Mouse (Mus musculus) embryonic facial prominence, embryonic 12.5 days (tissue): Measurements from ENCODE around the gene Pomc. TPM values are rescaled to one million over a fixed set of nuclear protein-coding genes. Genes with fewer than 3 reads are reported as not detected.
"Not testable (repeated sequence)": the region's sequence is repeated elsewhere in the genome, so short reads cannot be mapped to it uniquely, and the experiment has no call there.

Experiments
- ATAC-seq: fragments of 200-750 bp; cut with Nextera tagmentation; 2 replicates; pipeline ENCODE4 v1.8.0; 2017; ENCODE audit not compliant: insufficient number of reproducible peaks, insufficient read depth, low FRiP score, low TSS enrichment
- H3K27ac ChIP-seq: fragments of 300-500 bp; sonication (generic); 2 replicates; pipeline ENCODE4 v1.5.1; 2016; ENCODE audit warnings: mild to moderate bottlenecking
- H3K27me3 ChIP-seq: fragments of 300-500 bp; sonication (generic); 2 replicates; pipeline ENCODE4 v1.6.1; 2016; ENCODE audit warnings: mild to moderate bottlenecking, moderate library complexity
- H3K36me3 ChIP-seq: fragments of 300-500 bp; sonication (generic); 2 replicates; pipeline ENCODE4 v1.6.1; 2016; ENCODE audit warnings: mild to moderate bottlenecking
- H3K4me1 ChIP-seq: fragments of 300-500 bp; sonication (generic); 2 replicates; pipeline ENCODE4 v1.6.1; 2016
- H3K4me2 ChIP-seq: fragments of 300-500 bp; sonication (generic); replicated peaks from 2 replicates; pipeline ENCODE4 v1.6.1; 2016; ENCODE audit warnings: mild to moderate bottlenecking, moderate library complexity
- H3K4me3 ChIP-seq: fragments of 300-500 bp; sonication (generic); 2 replicates; pipeline ENCODE4 v1.5.1; 2016; ENCODE audit warnings: mild to moderate bottlenecking
- H3K9ac ChIP-seq: fragments of 300-500 bp; sonication (generic); 2 replicates; pipeline ENCODE4 v1.6.1; 2016; ENCODE audit warnings: mild to moderate bottlenecking, moderate library complexity
- H3K9me3 ChIP-seq: fragments of 300-500 bp; sonication (generic); 2 replicates; pipeline ENCODE4 v1.6.1; 2016; ENCODE audit warnings: mild to moderate bottlenecking, moderate library complexity
- WGBS: fragments of 180-500 bp; shearing (Covaris S2); methylation state at CpG from one replicate; pipeline ENCODE4 v1.1.7; 2016; 5-methylcytosine and 5-hydroxymethylcytosine counted together
- polyA plus RNA-seq: library from polyadenylated mRNA; unstranded; fragments of >200 nt; fragmentation: Nextera tagmentation; extraction: Ambion mirVana; gene quantifications from 2 replicates; pipeline ENCODE4 v1.2.1, GENCODE M21; 2016

Gene Pomc
- polyA plus RNA-seq, 1 experiment from 2014 or later: 8.5 TPM

GRCm38 (mm10) chr12:3928841-3929240 is 25.9 kb upstream of the Pomc start:
- ATAC-seq: no peak
- H3K36me3 ChIP-seq: no peaks in the 10 kb centered on the region
- no peak overlapping the region for H3K9ac ChIP-seq
- no peaks in the 10 kb centered on the region for H3K9me3 ChIP-seq
- no peak overlapping the region for H3K27ac ChIP-seq
- no peak overlapping the region for H3K4me3 ChIP-seq
- WGBS: 72% methylated on average over 3 of the region's 3 CpGs
- H3K27me3 ChIP-seq: no peaks in the 10 kb centered on the region
- H3K4me2 ChIP-seq: no peak overlapping the region
- H3K4me1 ChIP-seq: no peaks in the 10 kb centered on the region

- not testable (repeated sequence) for H3K9ac ChIP-seq, H3K27me3 ChIP-seq, H3K4me1 ChIP-seq, H3K4me2 ChIP-seq, H3K9me3 ChIP-seq, H3K36me3 ChIP-seq, ATAC-seq, H3K4me3 ChIP-seq, H3K27ac ChIP-seq
- WGBS: 91% methylated on average over 40 of the region's 47 CpGs
Observed at GRCm38 (mm10) chr12:3930090-3930865, 24.5 kb upstream of the Pomc start.

GRCm38 (mm10) chr12:3942026-3942425 is 12.7 kb upstream of the Pomc start:
- no peak for ATAC-seq
- Histone ChIP-seq H3K9ac (no peak overlapping the region), H3K4me1 (0 out of 2 replicates have a peak, but pooled peaks cover 2% of the 10 kb centered on the region), H3K36me3 (no peaks in the 10 kb centered on the region), H3K9me3 (no peaks in the 10 kb centered on the region), H3K4me2 (no peak overlapping the region), H3K4me3 (no peak overlapping the region), H3K27me3 (0 out of 2 replicates have a peak, but pooled peaks cover 3% of the 10 kb centered on the region), H3K27ac (no peak overlapping the region)
- 15% methylated on average over 11 of the region's 11 CpGs for WGBS

- 56% methylated on average over 4 of the region's 4 CpGs for WGBS
- Histone ChIP-seq H3K9me3 (no peaks in the 10 kb centered on the region), H3K36me3 (no peaks in the 10 kb centered on the region), H3K4me3 (no peak overlapping the region), H3K4me1 (no peaks in the 10 kb centered on the region), H3K27ac (no peak overlapping the region), H3K9ac (no peak overlapping the region), H3K4me2 (no peak overlapping the region), H3K27me3 (0 out of 2 replicates have a peak, but pooled peaks cover 3% of the 10 kb centered on the region)
- 0 out of 2 replicates have a peak, but pooled peaks have one; percentile 47 for ATAC-seq
Observed at GRCm38 (mm10) chr12:3944454-3945073, 10.2 kb upstream of the Pomc start.

GRCm38 (mm10) chr12:3947503-3947902 is 7.2 kb upstream of the Pomc start:
- H3K27ac ChIP-seq: no peak overlapping the region
- no peak overlapping the region for H3K9ac ChIP-seq
- H3K4me1 ChIP-seq: no peaks in the 10 kb centered on the region
- no peak for ATAC-seq
- no peaks in the 10 kb centered on the region for H3K27me3 ChIP-seq
- no peaks in the 10 kb centered on the region for H3K36me3 ChIP-seq
- H3K4me3 ChIP-seq: no peak overlapping the region
- WGBS: 77% methylated on average over 6 of the region's 6 CpGs
- no peak overlapping the region for H3K4me2 ChIP-seq
- no peaks in the 10 kb centered on the region for H3K9me3 ChIP-seq

- H3K4me3 ChIP-seq: no peak overlapping the region
- ATAC-seq: no peak
- 30% methylated on average over 10 of the region's 10 CpGs for WGBS
- H3K9me3 ChIP-seq: no peaks in the 10 kb centered on the region
- H3K4me2 ChIP-seq: no peak overlapping the region
- no peak overlapping the region for H3K27ac ChIP-seq
- peaks cover 19% of the 10 kb centered on the region for H3K27me3 ChIP-seq
- no peaks in the 10 kb centered on the region for H3K36me3 ChIP-seq
- H3K9ac ChIP-seq: no peak overlapping the region
- H3K4me1 ChIP-seq: no peaks in the 10 kb centered on the region
Observed at GRCm38 (mm10) chr12:3955371-3955770, 620 bp downstream of the Pomc start.

GRCm38 (mm10) chr12:3956351-3956750 is 1.6 kb downstream of the Pomc start:
- Histone ChIP-seq H3K27me3 (peaks cover 19% of the 10 kb centered on the region), H3K4me3 (no peak overlapping the region), H3K4me2 (no peak overlapping the region), H3K9me3 (no peaks in the 10 kb centered on the region), H3K4me1 (peaks cover 3% of the 10 kb centered on the region; the same call in 1 of the 2 replicates), H3K9ac (no peak overlapping the region), H3K27ac (no peak overlapping the region), H3K36me3 (no peaks in the 10 kb centered on the region)
- ATAC-seq: no peak
- 19% methylated on average over 3 of the region's 3 CpGs for WGBS

- H3K27ac ChIP-seq: peak overlapping the region; percentile 87
- WGBS: 3% methylated on average over 53 of the region's 53 CpGs
- peaks cover 3% of the 10 kb centered on the region; the same call in 1 of the 2 replicates for H3K4me1 ChIP-seq
- H3K9me3 ChIP-seq: no peaks in the 10 kb centered on the region
- peak overlapping the region; percentile 83 for H3K4me2 ChIP-seq
- H3K27me3 ChIP-seq: peaks cover 4% of the 10 kb centered on the region
- ATAC-seq: peak; percentile 85
- peak overlapping the region; percentile 77 for H3K9ac ChIP-seq
- H3K36me3 ChIP-seq: no peaks in the 10 kb centered on the region
- H3K4me3 ChIP-seq: peak overlapping the region; percentile 66
Observed at GRCm38 (mm10) chr12:3959791-3960543, 5.2 kb downstream of the Pomc start.

GRCm38 (mm10) chr12:3960553-3960952 is 5.8 kb downstream of the Pomc start:
- WGBS: 50% methylated on average over 4 of the region's 4 CpGs
- Histone ChIP-seq H3K9me3 (no peaks in the 10 kb centered on the region), H3K4me1 (peaks cover 3% of the 10 kb centered on the region; the same call in 1 of the 2 replicates), H3K27me3 (no peaks in the 10 kb centered on the region), H3K36me3 (0 out of 2 replicates have a peak, but pooled peaks cover 2% of the 10 kb centered on the region), H3K4me3 (peak overlapping the region; percentile 66), H3K9ac (peak overlapping the region; percentile 77; the same call in 1 of the 2 replicates), H3K4me2 (peak overlapping the region; percentile 83), H3K27ac (no peak overlapping the region)
- no peak for ATAC-seq

- WGBS: 93% methylated on average over 4 of the region's 4 CpGs
- Histone ChIP-seq H3K36me3 (peaks cover 31% of the 10 kb centered on the region), H3K27me3 (no peaks in the 10 kb centered on the region), H3K4me3 (no peak overlapping the region), H3K9me3 (no peaks in the 10 kb centered on the region), H3K4me2 (no peak overlapping the region), H3K4me1 (no peaks in the 10 kb centered on the region), H3K27ac (no peak overlapping the region), H3K9ac (no peak overlapping the region)
- ATAC-seq: no peak
Observed at GRCm38 (mm10) chr12:3967196-3967595, 12.4 kb downstream of the Pomc start.

GRCm38 (mm10) chr12:3968380-3968779 is 13.6 kb downstream of the Pomc start:
- Histone ChIP-seq H3K27ac (no peak overlapping the region), H3K9ac (no peak overlapping the region), H3K36me3 (peaks cover 32% of the 10 kb centered on the region), H3K9me3 (no peaks in the 10 kb centered on the region), H3K27me3 (no peaks in the 10 kb centered on the region), H3K4me3 (no peak overlapping the region), H3K4me1 (no peaks in the 10 kb centered on the region), H3K4me2 (no peak overlapping the region)
- ATAC-seq: no peak
- WGBS: 68% methylated on average over 9 of the region's 9 CpGs
